Mouse (Mus musculus): ENCODE measurements around the gene Apol7e. TPM values are rescaled to one million over a fixed set of nuclear protein-coding genes. Genes with fewer than 3 reads are reported as not detected.

Gene Apol7e
- polyA plus RNA-seq, 1 experiment = 3.0 TPM

GRCm38 (mm10) chr15:77764391-77765006 lies 65.8 kb downstream of the Apol7e start:
- 60% methylated on average over 13 of the region's 13 CpGs for WGBS
- DNase-seq (ENCODE audit: low read depth, low spot score) = no peak

DNA sequence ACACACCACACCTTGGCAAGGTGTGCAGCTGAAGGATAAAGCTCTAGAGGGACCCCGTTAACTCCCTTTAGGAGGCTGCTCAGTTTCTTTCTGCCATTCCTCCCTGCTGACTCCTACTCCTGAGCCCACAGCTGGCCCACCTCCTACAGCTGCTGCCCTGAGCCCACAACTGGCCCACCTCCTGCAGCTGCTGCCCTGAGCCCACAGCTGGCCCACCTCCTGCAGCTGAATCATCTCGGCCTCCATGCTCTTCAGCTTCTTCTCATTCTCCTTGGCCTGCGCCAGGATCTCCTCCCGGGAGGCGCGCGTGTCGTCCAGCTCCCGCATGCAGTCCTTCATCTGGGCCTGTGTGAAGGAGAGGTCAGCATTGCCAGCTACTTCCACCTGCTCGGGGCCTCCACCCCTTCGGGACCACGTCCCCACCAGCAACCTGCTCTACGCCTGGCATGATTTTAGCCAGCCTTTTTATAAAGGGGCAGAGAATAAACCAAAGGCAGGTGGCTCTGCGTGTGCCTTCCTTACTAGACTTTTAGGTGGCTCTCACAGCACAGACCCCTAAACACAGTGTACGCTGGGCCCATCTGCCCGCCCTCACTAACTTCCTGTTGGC lies 66.9 kb downstream of the Apol7e start:
- WGBS = 79% methylated on average over 16 of the region's 16 CpGs
- DNase-seq (ENCODE audit: low read depth, low spot score) = no peak

- WGBS = 87% methylated on average over 11 of the region's 11 CpGs
- DNase-seq (ENCODE audit: low read depth, low spot score) = no peak
Observed at GRCm38 (mm10) chr15:77766981-77767380, 68.3 kb downstream of the Apol7e start.

Other genes with a start within 250 kb of the Apol7e start
- 94.4 and 159 TPM in 2 replicates for gene Apol10a, start 221.8 kb upstream of the Apol7e start, polyA plus RNA-seq (2012; rRNA removed)
- gene Apol11a, start 190.6 kb upstream of the Apol7e start, polyA plus RNA-seq (2012; rRNA removed) = 0.11 and 0.21 TPM in 2 replicates
- gene Apol7c, start 165.5 kb upstream of the Apol7e start, polyA plus RNA-seq (2012; rRNA removed) = 24.7 and 45.8 TPM in 2 replicates
- gene 1700025B11Rik, start 137.0 kb upstream of the Apol7e start, polyA plus RNA-seq (2012; rRNA removed) = not detected in 2 replicates
- 0.88 and 0.93 TPM in 2 replicates for gene Apol10b, start 102.7 kb upstream of the Apol7e start, polyA plus RNA-seq (2012; rRNA removed)
- not detected in 2 replicates for gene Gm36245, start 99.6 kb upstream of the Apol7e start, polyA plus RNA-seq (2012; rRNA removed)
- 0.21 and 0.33 TPM in 2 replicates for gene Apol11b, start 55.6 kb upstream of the Apol7e start, polyA plus RNA-seq (2012; rRNA removed)
- 16.8 and 44.4 TPM in 2 replicates for gene Apol9b, start 30.2 kb downstream of the Apol7e start, polyA plus RNA-seq (2012; rRNA removed)
- 0.04 TPM in 1 of 2 replicates, not detected in the other for gene Apol8, start 58.1 kb downstream of the Apol7e start, polyA plus RNA-seq (2012; rRNA removed)
- gene Myh9, start 143.3 kb downstream of the Apol7e start, polyA plus RNA-seq (2012; rRNA removed) = 49.7 and 78.1 TPM in 2 replicates
- gene Txn2, start 230.1 kb downstream of the Apol7e start, polyA plus RNA-seq (2012; rRNA removed) = 256 and 267 TPM in 2 replicates

Data from large intestine, adult 2 months (tissue).